Mouse (Mus musculus): ENCODE measurements around the gene Fam131c. TPM values are rescaled to one million over a fixed set of nuclear protein-coding genes. Genes with fewer than 3 reads are reported as not detected.

Fam131c gene
- total and polyA plus RNA-seq, 3 experiments = 2.0 to 2.9 (median 2.2) TPM

DNA sequence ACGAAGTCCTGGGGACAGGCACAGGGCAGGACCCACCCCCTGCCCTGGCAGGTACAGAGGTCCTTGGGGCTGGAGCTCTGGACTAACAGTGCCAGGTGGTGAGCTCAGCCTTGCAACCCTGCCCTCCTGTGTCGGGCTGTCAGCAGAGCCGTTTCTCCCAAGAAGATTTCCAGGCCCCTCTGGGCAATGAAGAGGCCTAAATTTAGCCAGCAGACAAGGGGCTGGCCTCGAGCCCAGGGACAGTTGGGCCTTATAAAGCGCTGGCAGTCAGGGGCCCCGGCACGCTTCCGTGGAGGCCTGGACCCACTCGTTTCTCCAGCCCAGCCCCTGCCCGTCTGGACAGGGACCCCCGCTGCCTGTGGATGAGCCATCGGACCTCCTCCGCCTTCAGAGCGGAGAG is 53.4 kb downstream of the Fam131c start:
- H3K4me1 ChIP-seq (ENCODE audit: control insufficient read depth, insufficient read depth, low read length) = no peaks in the 10 kb centered on the region; the same call in 1 of the 2 replicates
- peak overlapping the region; percentile 59 for H3K4me3 ChIP-seq

DNA sequence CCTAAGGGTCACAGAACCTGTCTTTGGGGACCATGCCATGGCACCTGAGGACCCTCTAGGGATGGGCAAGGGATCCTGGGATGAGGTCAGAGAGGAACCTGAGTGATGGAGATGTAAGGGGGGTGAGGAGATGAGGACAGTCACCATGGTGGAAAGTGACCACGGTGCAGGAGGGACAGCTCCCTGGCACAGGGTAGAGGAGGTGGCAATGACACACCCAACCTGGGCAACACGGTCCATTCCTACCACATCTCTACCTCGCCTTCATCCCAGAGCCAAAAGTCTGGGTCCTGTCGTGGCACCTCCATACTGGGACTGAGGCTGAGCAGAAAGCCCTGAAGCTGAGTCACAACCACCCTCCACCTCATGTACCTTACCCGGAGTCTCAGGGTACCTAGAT is 54.8 kb downstream of the Fam131c start:
- intact Hi-C loops (cut with DNase I) = no loop called here
- no peak for DNase-seq
- Histone ChIP-seq H3K4me1 (ENCODE audit: control insufficient read depth, insufficient read depth, low read length) (peaks cover 3% of the 10 kb centered on the region; the same call in 1 of the 2 replicates), H3K27me3 (ENCODE audit: control insufficient read depth, insufficient read depth, low read length) (no peaks in the 10 kb centered on the region), H3K36me3 (ENCODE audit: control insufficient read depth, insufficient read depth, low read length) (no peaks in the 10 kb centered on the region), H3K9ac (ENCODE audit: low read depth, low read length) (peak overlapping the region; percentile 85), H3K79me2 (replicated peaks; ENCODE audit: control insufficient read depth, insufficient read depth, low read length) (no peaks in the 10 kb centered on the region), H3K4me3 (peak overlapping the region; percentile 59), H3K27ac (peak overlapping the region; percentile 96)
- TF ChIP-seq CTCF (IDR thresholded peaks at IDR 0.05) (no peak), POLR2A (IDR thresholded peaks at IDR 0.05; ENCODE audit: insufficient read depth, low read depth, low read length) (peak; percentile 50; the same call in 1 of the 2 replicates)
- WGBS = 63% methylated on average over 5 of the region's 5 CpGs

More for the DNA sequence above, 53.4 kb downstream of the Fam131c start:
- Histone ChIP-seq H3K27ac (peak overlapping the region; percentile 96), H3K79me2 (replicated peaks; ENCODE audit: control insufficient read depth, insufficient read depth, low read length) (no peaks in the 10 kb centered on the region), H3K9ac (ENCODE audit: low read depth, low read length) (peak overlapping the region; percentile 85), H3K36me3 (ENCODE audit: control insufficient read depth, insufficient read depth, low read length) (no peaks in the 10 kb centered on the region), H3K27me3 (ENCODE audit: control insufficient read depth, insufficient read depth, low read length) (no peaks in the 10 kb centered on the region)
- 33% methylated on average over 14 of the region's 14 CpGs for WGBS
- TF ChIP-seq CTCF (IDR thresholded peaks at IDR 0.05) (peak; percentile 28), POLR2A (IDR thresholded peaks at IDR 0.05; ENCODE audit: insufficient read depth, low read depth, low read length) (peak; percentile 93), EP300 (IDR thresholded peaks at IDR 0.05; ENCODE audit: insufficient read depth, low read depth, low read length) (peak; percentile 92)
- DNase-seq = peak; percentile 84 to 89
- intact Hi-C loops (cut with DNase I) = no loop called here

DNA sequence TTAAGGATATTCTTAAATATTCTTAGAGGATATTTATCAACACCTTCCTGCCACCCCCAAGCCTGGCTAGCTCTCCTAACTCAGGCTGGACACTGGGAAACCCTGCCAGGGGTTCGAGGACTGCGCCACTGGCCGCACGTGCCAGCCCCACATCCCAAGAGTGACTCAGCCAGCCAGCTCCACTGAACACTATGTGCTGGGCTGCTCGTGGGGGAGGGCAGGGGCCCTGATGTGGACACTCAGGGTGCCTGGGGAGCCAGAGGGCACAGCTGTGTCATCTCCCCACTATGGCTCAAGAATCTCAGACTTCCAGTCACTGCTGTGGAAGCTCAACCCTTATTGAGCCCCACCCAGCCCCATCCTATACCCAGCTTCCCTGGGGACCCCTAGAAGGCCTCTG is 55.3 kb downstream of the Fam131c start:
- H3K27me3 ChIP-seq (ENCODE audit: control insufficient read depth, insufficient read depth, low read length) = no peaks in the 10 kb centered on the region
- no peaks in the 10 kb centered on the region for H3K79me2 ChIP-seq (replicated peaks; ENCODE audit: control insufficient read depth, insufficient read depth, low read length)
- peak overlapping the region; percentile 85 for H3K9ac ChIP-seq (ENCODE audit: low read depth, low read length)
- peak; percentile 59 to 69 for DNase-seq
- TF ChIP-seq POLR2A (IDR thresholded peaks at IDR 0.05; ENCODE audit: insufficient read depth, low read depth, low read length) = no peak; the same call in 1 of the 2 replicates
- H3K4me3 ChIP-seq = peak overlapping the region; percentile 59
- peaks cover 3% of the 10 kb centered on the region; the same call in 1 of the 2 replicates for H3K4me1 ChIP-seq (ENCODE audit: control insufficient read depth, insufficient read depth, low read length)
- 49% methylated on average over 5 of the region's 5 CpGs for WGBS
- peak overlapping the region; percentile 96 for H3K27ac ChIP-seq
- intact Hi-C loops (cut with DNase I) = no loop called here
- no peaks in the 10 kb centered on the region for H3K36me3 ChIP-seq (ENCODE audit: control insufficient read depth, insufficient read depth, low read length)

DNA sequence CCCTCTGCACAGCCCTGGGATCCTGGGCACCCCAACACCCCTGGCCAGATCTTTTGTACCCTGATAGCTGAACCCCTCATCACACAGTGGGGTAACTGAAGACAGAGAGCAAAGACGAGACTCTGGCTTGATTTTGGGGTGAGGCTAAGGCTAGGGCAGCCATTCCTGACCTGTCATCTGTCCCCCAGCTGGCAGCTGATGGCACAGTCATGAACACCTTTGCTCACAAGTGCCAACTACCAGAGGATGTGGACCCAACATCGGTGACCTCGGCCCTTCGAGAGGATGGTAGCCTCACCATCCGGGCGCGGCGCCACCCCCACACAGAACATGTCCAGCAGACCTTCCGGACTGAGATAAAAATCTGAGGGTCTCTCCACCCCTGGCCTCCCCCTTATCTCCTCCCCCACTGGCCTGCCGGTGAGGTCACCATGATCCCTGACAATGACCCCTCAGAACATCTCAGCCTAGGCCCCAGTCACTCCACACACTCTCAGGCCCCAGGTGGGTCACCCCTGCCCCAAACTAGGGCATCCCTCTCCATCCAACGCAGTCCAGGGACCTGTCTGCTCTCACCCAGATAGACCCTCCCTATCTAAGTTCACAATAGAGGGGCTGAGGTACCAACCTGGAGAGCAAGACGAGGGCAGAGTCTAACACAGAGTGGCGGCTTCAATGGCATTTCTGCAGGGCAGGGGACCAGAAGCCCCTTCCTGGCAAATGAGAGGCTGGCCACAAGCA is 55.8 kb downstream of the Fam131c start:
- peaks cover 3% of the 10 kb centered on the region; the same call in 1 of the 2 replicates for H3K4me1 ChIP-seq (ENCODE audit: control insufficient read depth, insufficient read depth, low read length)
- H3K4me3 ChIP-seq = peak overlapping the region; percentile 59
- H3K9ac ChIP-seq (ENCODE audit: low read depth, low read length) = peak overlapping the region; percentile 85
- no peak for TF ChIP-seq EP300 (IDR thresholded peaks at IDR 0.05; ENCODE audit: insufficient read depth, low read depth, low read length)
- no peak for TF ChIP-seq CTCF (IDR thresholded peaks at IDR 0.05)
- peak; percentile 46 for TF ChIP-seq POLR2A (IDR thresholded peaks at IDR 0.05; ENCODE audit: insufficient read depth, low read depth, low read length)
- DNase-seq = no peak
- peak overlapping the region; percentile 96 for H3K27ac ChIP-seq
- H3K36me3 ChIP-seq (ENCODE audit: control insufficient read depth, insufficient read depth, low read length) = no peaks in the 10 kb centered on the region
- intact Hi-C loops (cut with DNase I) = no loop called here
- no peaks in the 10 kb centered on the region for H3K79me2 ChIP-seq (replicated peaks; ENCODE audit: control insufficient read depth, insufficient read depth, low read length)
- WGBS = 65% methylated on average over 13 of the region's 13 CpGs
- no peaks in the 10 kb centered on the region for H3K27me3 ChIP-seq (ENCODE audit: control insufficient read depth, insufficient read depth, low read length)

DNA sequence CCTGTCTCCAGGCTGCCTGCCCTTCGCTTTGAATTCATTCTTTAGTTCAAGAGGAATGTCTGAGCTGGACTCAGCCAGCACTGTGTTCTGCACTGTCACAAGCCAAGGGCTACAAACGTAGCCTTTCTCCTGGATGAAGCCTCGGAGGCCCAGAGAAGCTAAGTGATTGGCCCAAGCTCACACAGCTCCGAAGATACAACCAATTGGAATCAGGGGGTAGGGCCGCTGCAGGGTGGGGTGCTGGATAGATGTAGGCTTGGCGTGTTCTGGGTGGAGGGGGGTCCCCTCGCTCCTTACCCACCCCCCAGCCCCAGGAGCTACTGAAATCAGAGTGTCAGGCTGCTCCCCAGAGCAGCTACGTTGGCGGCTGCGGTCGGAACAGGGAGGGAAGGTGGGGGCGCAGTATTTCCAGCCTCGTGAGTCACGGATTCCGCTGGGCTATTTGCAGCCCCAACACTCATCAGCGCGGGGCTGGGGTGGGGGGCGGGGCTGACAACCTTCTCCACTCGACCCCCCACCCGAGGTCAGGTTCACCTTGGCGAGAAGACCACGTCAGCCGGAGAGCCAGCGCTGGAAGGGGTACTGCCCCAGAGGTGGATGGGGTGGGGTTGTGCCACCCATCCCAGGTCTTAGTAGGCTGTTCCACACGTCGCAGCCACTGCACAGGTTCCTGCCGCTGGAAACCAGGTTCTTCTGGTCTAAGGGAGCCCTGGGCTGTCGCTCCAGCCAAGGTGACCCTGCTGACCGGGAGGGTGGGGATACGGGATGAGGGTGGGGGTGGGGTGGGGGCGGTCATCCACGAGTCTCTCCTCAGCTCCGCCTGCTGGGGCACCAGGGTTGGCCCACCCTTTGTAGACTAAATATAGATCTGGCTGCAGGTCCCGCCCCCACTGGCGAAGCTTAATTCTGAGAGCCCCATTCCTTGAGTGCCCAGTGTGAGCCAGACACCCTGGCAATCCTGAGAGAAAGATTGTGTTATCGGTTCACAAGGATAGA is 57.8 kb downstream of the Fam131c start:
- H3K4me1 ChIP-seq (ENCODE audit: control insufficient read depth, insufficient read depth, low read length) = peaks cover 3% of the 10 kb centered on the region; the same call in 1 of the 2 replicates
- no peaks in the 10 kb centered on the region for H3K36me3 ChIP-seq (ENCODE audit: control insufficient read depth, insufficient read depth, low read length)
- no peaks in the 10 kb centered on the region for H3K79me2 ChIP-seq (replicated peaks; ENCODE audit: control insufficient read depth, insufficient read depth, low read length)
- H3K27me3 ChIP-seq (ENCODE audit: control insufficient read depth, insufficient read depth, low read length) = no peaks in the 10 kb centered on the region
- DNase-seq = peak; percentile 75 to 82
- intact Hi-C loops (cut with DNase I) = no loop called here
- 4% methylated on average over 36 of the region's 36 CpGs for WGBS
- peak; percentile 80 for TF ChIP-seq EP300 (IDR thresholded peaks at IDR 0.05; ENCODE audit: insufficient read depth, low read depth, low read length)
- peak; percentile 82 for TF ChIP-seq POLR2A (IDR thresholded peaks at IDR 0.05; ENCODE audit: insufficient read depth, low read depth, low read length)
- peak; percentile 21; the same call in 1 of the 2 replicates for TF ChIP-seq CTCF (IDR thresholded peaks at IDR 0.05)
- peak overlapping the region; percentile 35 for H3K9ac ChIP-seq (ENCODE audit: low read depth, low read length)
- peak overlapping the region; percentile 38 for H3K4me3 ChIP-seq
- peak overlapping the region; percentile 90 for H3K27ac ChIP-seq
